Mouse (Mus musculus): ENCODE data around the gene Nop16. TPM values are rescaled to one million over a fixed set of nuclear protein-coding genes. Genes with fewer than 3 reads are reported as not detected.

Gene Nop16
- total RNA-seq, 4 experiments from 2014 or later, result 17.2 to 23.0 (median 20.3) TPM

- DNase-seq (ENCODE audit: low spot score in 2 of 2), result no peak
Measured at GRCm38 (mm10) chr13:54596870-54597269, 7.0 kb upstream of the Nop16 start.

GRCm38 (mm10) chr13:54596107-54596690, 6.3 kb upstream of the Nop16 start:
- DNase-seq (ENCODE audit: low spot score in 2 of 2), result no peak

GRCm38 (mm10) chr13:54593617-54594016, 3.7 kb upstream of the Nop16 start:
- DNase-seq (ENCODE audit: low spot score in 2 of 2), result no peak

- no peak for DNase-seq (ENCODE audit: low spot score in 2 of 2)
Measured at GRCm38 (mm10) chr13:54591776-54592356, 2.0 kb upstream of the Nop16 start.

- DNase-seq (ENCODE audit: low spot score in 2 of 2), result no peak
Measured at GRCm38 (mm10) chr13:54589414-54589995, 385 bp downstream of the Nop16 start.

- no peak for DNase-seq (ENCODE audit: low spot score in 2 of 2)
Measured at GRCm38 (mm10) chr13:54585831-54586230, 4.1 kb downstream of the Nop16 start.

GRCm38 (mm10) chr13:54582860-54583259, 7.0 kb downstream of the Nop16 start:
- no peak for DNase-seq (ENCODE audit: low spot score in 2 of 2)

- DNase-seq (ENCODE audit: low spot score in 2 of 2), result no peak
Measured at GRCm38 (mm10) chr13:54582126-54582525, 7.8 kb downstream of the Nop16 start.

GRCm38 (mm10) chr13:54581385-54581784, 8.5 kb downstream of the Nop16 start:
- no peak for DNase-seq (ENCODE audit: low spot score in 2 of 2)

- no peak for DNase-seq (ENCODE audit: low spot score in 2 of 2)
Measured at GRCm38 (mm10) chr13:54577652-54578507, 12.0 kb downstream of the Nop16 start.

GRCm38 (mm10) chr13:54575489-54575888, 14.4 kb downstream of the Nop16 start:
- no peak for DNase-seq (ENCODE audit: low spot score in 2 of 2)

GRCm38 (mm10) chr13:54574854-54575481, 14.9 kb downstream of the Nop16 start, which contains the start of gene Arl10:
Gene Arl10 (plus strand): TSS chr13:54575015.
- peak; percentile 52 to 65 for DNase-seq (ENCODE audit: low spot score in 2 of 2)

- no peak for DNase-seq (ENCODE audit: low spot score in 2 of 2)
Measured at GRCm38 (mm10) chr13:54572621-54573020, 17.3 kb downstream of the Nop16 start.

- no peak for DNase-seq (ENCODE audit: low spot score in 2 of 2)
Measured at GRCm38 (mm10) chr13:54571637-54572036, 18.3 kb downstream of the Nop16 start.

GRCm38 (mm10) chr13:54570736-54571135, 19.2 kb downstream of the Nop16 start:
- DNase-seq (ENCODE audit: low spot score in 2 of 2), result no peak

GRCm38 (mm10) chr13:54569282-54569681, 20.6 kb downstream of the Nop16 start:
- no peak for DNase-seq (ENCODE audit: low spot score in 2 of 2)

- DNase-seq (ENCODE audit: low spot score in 2 of 2), result no peak
Measured at GRCm38 (mm10) chr13:54568380-54568779, 21.5 kb downstream of the Nop16 start.

- peak; percentile 30 to 55 for DNase-seq (ENCODE audit: low spot score in 2 of 2)
Measured at GRCm38 (mm10) chr13:54565594-54566345, 24.1 kb downstream of the Nop16 start.

- DNase-seq (ENCODE audit: low spot score in 2 of 2), result peak; percentile 86 to 89
Measured at GRCm38 (mm10) chr13:54565201-54565581, 24.7 kb downstream of the Nop16 start, which contains the start of gene 4833439L19Rik. Gene 4833439L19Rik (minus strand): TSS chr13:54565435.

Measured in left cerebral cortex, adult 8-10 months (tissue).